Mouse (Mus musculus): Measurements from ENCODE around the gene Syn1. TPM values are rescaled to one million over a fixed set of nuclear protein-coding genes. Genes with fewer than 3 reads are reported as not detected.

Gene Syn1
- 1.4 and 2.8 TPM in 2 replicates for polyA plus RNA-seq (2012; rRNA removed; ENCODE audit: low replicate concordance)

GRCm38 (mm10) chrX:20920844-20921364, at the start of gene Syn1:
Gene Syn1 (minus strand): TSS chrX:20921004.

GRCm38 (mm10) chrX:20961477-20962378, 40.9 kb upstream of the Syn1 start, which contains the start of gene Uxt:
Gene Uxt (minus strand): TSS chrX:20962017.

DNA sequence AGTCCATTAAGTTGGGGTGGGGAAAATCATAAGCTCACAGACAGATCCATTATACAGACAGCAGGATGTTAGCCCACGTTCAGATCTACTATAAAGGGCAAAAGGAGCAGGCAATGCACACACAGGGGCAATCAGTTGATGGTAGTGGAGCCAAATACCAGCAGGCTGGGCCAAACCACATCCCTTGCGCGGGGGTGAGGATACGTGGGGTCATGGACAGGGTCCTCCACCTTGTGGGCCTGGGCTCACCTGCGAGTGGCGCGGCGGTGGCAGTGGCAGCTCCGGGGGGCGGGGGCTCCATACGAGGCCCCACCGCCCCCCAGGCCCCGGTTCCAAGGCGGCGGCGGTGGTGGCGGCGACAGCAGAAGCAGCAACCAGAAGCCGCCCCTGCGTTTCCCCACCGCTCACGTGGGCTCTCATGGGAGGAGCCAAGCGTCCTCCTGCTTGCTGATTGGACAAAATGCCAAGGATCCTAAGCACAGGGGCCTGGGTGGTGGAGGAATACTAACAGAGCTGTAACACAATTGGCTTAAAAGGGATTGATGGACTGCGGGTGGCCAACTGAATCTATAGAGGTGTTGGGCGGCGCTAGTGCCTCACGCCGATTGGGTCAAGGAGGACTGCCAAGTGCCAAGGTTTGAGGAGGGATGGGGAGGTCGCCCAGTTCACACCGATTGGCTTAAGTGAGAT, 29.5 kb upstream of the Syn1 start, which contains the start of gene Elk1:
TSS of gene Elk1 (minus strand) at position 418 of the 690 bp plus-strand sequence.

GRCm38 (mm10) chrX:20931364-20931763, 10.6 kb upstream of the Syn1 start, which contains the start of gene Cfp:
Gene Cfp (minus strand): TSS chrX:20931555.

GRCm38 (mm10) chrX:20869962-20870513, 50.8 kb downstream of the Syn1 start, which contains the start of gene Timp1:
Gene Timp1 (plus strand): TSS chrX:20870166.

Other genes starting within 250 kb of the Syn1 start
- gene Cdk16, start 233.1 kb downstream of the Syn1 start, polyA plus RNA-seq (2012; rRNA removed; ENCODE audit: low replicate concordance), result 125 and 166 TPM in 2 replicates
- 1.5 and 1.6 TPM in 2 replicates for gene Usp11, start 217.1 kb downstream of the Syn1 start, polyA plus RNA-seq (2012; rRNA removed; ENCODE audit: low replicate concordance)
- 167 and 190 TPM in 2 replicates for gene Araf, start 123.2 kb downstream of the Syn1 start, polyA plus RNA-seq (2012; rRNA removed; ENCODE audit: low replicate concordance)
- gene Timp1, start 50.8 kb downstream of the Syn1 start, polyA plus RNA-seq (2012; rRNA removed; ENCODE audit: low replicate concordance), result 0.70 and 3.8 TPM in 2 replicates
- gene Cfp, start 10.6 kb upstream of the Syn1 start, polyA plus RNA-seq (2012; rRNA removed; ENCODE audit: low replicate concordance), result 9.1 and 10.0 TPM in 2 replicates
- gene Elk1, start 29.6 kb upstream of the Syn1 start, polyA plus RNA-seq (2012; rRNA removed; ENCODE audit: low replicate concordance), result 3.1 and 5.6 TPM in 2 replicates
- gene Uxt, start 41.0 kb upstream of the Syn1 start, polyA plus RNA-seq (2012; rRNA removed; ENCODE audit: low replicate concordance), result 5.1 and 7.9 TPM in 2 replicates
- gene Zfp182, start 141.3 kb upstream of the Syn1 start, polyA plus RNA-seq (2012; rRNA removed; ENCODE audit: low replicate concordance), result 0.15 and 0.26 TPM in 2 replicates
- gene Spaca5, start 147.4 kb upstream of the Syn1 start, polyA plus RNA-seq (2012; rRNA removed; ENCODE audit: low replicate concordance), result not detected in 2 replicates
- gene Zfp300, start 168.5 kb upstream of the Syn1 start, polyA plus RNA-seq (2012; rRNA removed; ENCODE audit: low replicate concordance), result 0.01 TPM in 1 of 2 replicates, not detected in the other
- not detected in 2 replicates for gene Ssxa1, start 194.8 kb upstream of the Syn1 start, polyA plus RNA-seq (2012; rRNA removed; ENCODE audit: low replicate concordance)

All from duodenum, adult 2 months (tissue).